Mouse (Mus musculus) lung, adult 2 months (tissue): ENCODE data around the gene Cyb5r2. TPM values are rescaled to one million over a fixed set of nuclear protein-coding genes. Genes with fewer than 3 reads are reported as not detected.

Experiments
- DNase-seq: peaks from one replicate; pipeline ENCODE4 v3.0.0; 2022
- H3K4me1 ChIP-seq: fragments of 200-500 bp; 2 replicates; pipeline ENCODE4 v1.6.1; 2011; ENCODE audit warnings: low read length; ENCODE audit not compliant: control insufficient read depth, insufficient read depth
- H3K4me3 ChIP-seq: fragments of 200-500 bp; replicated peaks from 2 replicates; pipeline ENCODE3; 2011; ENCODE audit warnings: low read depth, mild to moderate bottlenecking, control low read depth, low read length; ENCODE audit errors: extremely low read depth
- CTCF ChIP-seq: fragments of 200-500 bp; IDR thresholded peaks from 2 replicates; pipeline ENCODE4 v1.5.1; 2011; ENCODE audit warnings: mild to moderate bottlenecking, low read length, control low read depth; ENCODE audit not compliant: insufficient read depth
- POLR2A ChIP-seq: fragments of 200-500 bp; IDR thresholded peaks from 2 replicates; pipeline ENCODE4 v1.6.1; 2011; ENCODE audit warnings: low read depth, mild to moderate bottlenecking, control low read depth, low read length, borderline replicate concordance; ENCODE audit errors: extremely low read depth
- WGBS: fragments of 180-500 bp; shearing (Covaris S2); methylation state at CpG from one replicate; pipeline ENCODE4 v1.1.7; 2018; 5-methylcytosine and 5-hydroxymethylcytosine counted together
- polyA plus RNA-seq: library from polyadenylated mRNA; depleted of rRNA; stranded (reverse); fragments of >200 nt; gene quantifications from 2 replicates; pipeline ENCODE4 v1.2.3, GENCODE M21; 2012

Cyb5r2 gene
- polyA plus RNA-seq, 1 experiment = not detected

GRCm38 (mm10) chr7:107752031-107752520 lies 5.8 kb downstream of the Cyb5r2 start:
- no peak overlapping the region for H3K4me3 ChIP-seq
- 76% methylated on average over 10 of the region's 10 CpGs for WGBS
- DNase-seq = no peak
- H3K4me1 ChIP-seq = no peaks in the 10 kb centered on the region
- no peak for TF ChIP-seq CTCF
- no peak for TF ChIP-seq POLR2A

- Histone ChIP-seq H3K4me1 (no peaks in the 10 kb centered on the region), H3K4me3 (no peak overlapping the region)
- WGBS = 82% methylated on average over 4 of the region's 4 CpGs
- TF ChIP-seq POLR2A (no peak), CTCF (no peak)
- no peak for DNase-seq
Measured at GRCm38 (mm10) chr7:107749721-107750120, 8.1 kb downstream of the Cyb5r2 start.

GRCm38 (mm10) chr7:107749270-107749669 lies 8.6 kb downstream of the Cyb5r2 start:
- no peak overlapping the region for H3K4me3 ChIP-seq
- WGBS = 11% methylated on average over 3 of the region's 3 CpGs
- no peaks in the 10 kb centered on the region for H3K4me1 ChIP-seq
- DNase-seq = no peak
- TF ChIP-seq POLR2A (no peak), CTCF (peak; percentile 11; the same call in 1 of the 2 replicates)

GRCm38 (mm10) chr7:107747954-107748353 lies 9.9 kb downstream of the Cyb5r2 start:
- 13% methylated on average over 2 of the region's 2 CpGs for WGBS
- peak; percentile 46 for DNase-seq
- TF ChIP-seq POLR2A = no peak
- peak; percentile 42; the same call in 1 of the 2 replicates for TF ChIP-seq CTCF

GRCm38 (mm10) chr7:107747476-107747875 lies 10.4 kb downstream of the Cyb5r2 start:
- Histone ChIP-seq H3K4me1 (no peaks in the 10 kb centered on the region), H3K4me3 (no peak overlapping the region)
- 75% methylated on average over 9 of the region's 9 CpGs for WGBS
- DNase-seq = no peak
- TF ChIP-seq POLR2A (no peak), CTCF (no peak)

More at GRCm38 (mm10) chr7:107747954-107748353, 9.9 kb downstream of the Cyb5r2 start:
- Histone ChIP-seq H3K4me3 (no peak overlapping the region), H3K4me1 (no peaks in the 10 kb centered on the region)

GRCm38 (mm10) chr7:107746036-107746435 lies 11.8 kb downstream of the Cyb5r2 start:
- no peak for TF ChIP-seq CTCF
- no peak for TF ChIP-seq POLR2A
- no peak for DNase-seq
- Histone ChIP-seq H3K4me1 (no peaks in the 10 kb centered on the region), H3K4me3 (no peak overlapping the region)
- WGBS = 85% methylated on average over 8 of the region's 8 CpGs

- no peak for DNase-seq
- no peak for TF ChIP-seq POLR2A
- no peak for TF ChIP-seq CTCF
- H3K4me3 ChIP-seq = no peak overlapping the region
- WGBS = 61% methylated on average over 2 of the region's 2 CpGs
- H3K4me1 ChIP-seq = no peaks in the 10 kb centered on the region
Measured at GRCm38 (mm10) chr7:107745111-107745510, 12.7 kb downstream of the Cyb5r2 start.

- H3K4me3 ChIP-seq = no peak overlapping the region
- no peak for TF ChIP-seq POLR2A
- no peak for TF ChIP-seq CTCF
- DNase-seq = no peak
- no peaks in the 10 kb centered on the region for H3K4me1 ChIP-seq
- 78% methylated on average over 4 of the region's 4 CpGs for WGBS
Measured at GRCm38 (mm10) chr7:107744454-107744853, 13.4 kb downstream of the Cyb5r2 start.

GRCm38 (mm10) chr7:107742963-107743465 lies 14.8 kb downstream of the Cyb5r2 start:
- no peak overlapping the region for H3K4me3 ChIP-seq
- no peaks in the 10 kb centered on the region for H3K4me1 ChIP-seq
- DNase-seq = no peak
- WGBS = 82% methylated on average over 10 of the region's 10 CpGs
- no peak for TF ChIP-seq CTCF
- no peak for TF ChIP-seq POLR2A

- Histone ChIP-seq H3K4me1 (no peaks in the 10 kb centered on the region), H3K4me3 (no peak overlapping the region)
- 37% methylated on average over 2 of the region's 2 CpGs for WGBS
- TF ChIP-seq POLR2A (no peak), CTCF (no peak)
- DNase-seq = no peak
Measured at GRCm38 (mm10) chr7:107738726-107739125, 19.1 kb downstream of the Cyb5r2 start.
